Mouse (Mus musculus) kidney, postnatal 25 days (tissue): Measurements from ENCODE around the gene Foxp1.
A peak's percentile ranks its signal among the peaks of the same experiment; 100 is the strongest.

Source experiments
- DNase-seq, 2 experiments: peaks; one replicate each; pipeline ENCODE4 v3.0.0; 2021; ENCODE audit warnings: mixed read lengths in 2 of 2

Gene Foxp1

GRCm38 (mm10) chr6:99251222-99251621 is 271.3 kb downstream of the Foxp1 start:
- DNase-seq = no peak

DNA sequence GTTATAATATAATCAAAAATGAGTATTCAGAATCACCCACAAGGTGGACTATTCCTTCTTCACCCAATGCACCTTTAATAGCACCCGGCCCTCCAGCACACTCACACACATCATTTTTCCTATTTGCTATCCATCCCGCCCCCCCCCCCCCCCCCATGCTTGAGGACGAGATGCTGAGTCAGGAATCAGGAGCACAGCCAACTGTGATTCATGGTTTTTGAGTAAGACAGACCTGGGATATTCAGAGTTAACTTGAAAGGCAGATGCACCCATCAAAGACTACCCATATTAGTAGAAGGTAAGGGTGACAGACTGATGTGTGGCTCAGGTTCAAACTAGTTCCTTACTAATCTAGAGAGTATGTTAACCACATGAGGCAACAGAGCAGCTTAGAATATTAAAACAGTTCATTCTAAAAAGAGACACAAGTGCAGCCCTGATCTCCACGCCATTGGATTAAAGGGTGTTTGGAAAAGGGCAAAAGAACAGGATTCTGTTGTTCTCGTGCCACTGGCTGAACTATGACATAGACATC is 273.0 kb downstream of the Foxp1 start:
- DNase-seq = no peak

- DNase-seq = no peak
Observed at GRCm38 (mm10) chr6:99248396-99248795, 274.1 kb downstream of the Foxp1 start.

GRCm38 (mm10) chr6:99241625-99242395 is 280.7 kb downstream of the Foxp1 start:
- no peak for DNase-seq

DNA sequence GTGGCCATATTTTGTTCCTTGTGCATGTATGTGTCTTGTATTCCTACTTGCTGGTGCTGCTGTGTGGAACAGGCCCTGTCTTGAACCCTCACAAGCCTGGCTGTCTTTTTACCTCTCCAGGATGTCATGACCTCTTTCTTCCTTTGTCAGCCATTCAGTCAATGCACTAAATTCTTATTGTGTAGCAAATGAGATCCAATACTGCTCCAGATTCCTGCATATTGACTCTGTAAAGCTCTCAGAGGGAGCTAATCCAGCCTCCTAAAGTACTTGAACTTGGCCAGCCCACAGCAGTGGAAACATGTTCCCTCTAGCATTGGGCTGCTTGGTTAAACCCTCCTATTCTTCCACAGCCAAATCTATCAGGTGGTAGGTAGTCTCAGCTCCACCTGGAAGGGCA is 281.8 kb downstream of the Foxp1 start:
- DNase-seq = peak in 1 of 2 experiments; percentile 5

DNA sequence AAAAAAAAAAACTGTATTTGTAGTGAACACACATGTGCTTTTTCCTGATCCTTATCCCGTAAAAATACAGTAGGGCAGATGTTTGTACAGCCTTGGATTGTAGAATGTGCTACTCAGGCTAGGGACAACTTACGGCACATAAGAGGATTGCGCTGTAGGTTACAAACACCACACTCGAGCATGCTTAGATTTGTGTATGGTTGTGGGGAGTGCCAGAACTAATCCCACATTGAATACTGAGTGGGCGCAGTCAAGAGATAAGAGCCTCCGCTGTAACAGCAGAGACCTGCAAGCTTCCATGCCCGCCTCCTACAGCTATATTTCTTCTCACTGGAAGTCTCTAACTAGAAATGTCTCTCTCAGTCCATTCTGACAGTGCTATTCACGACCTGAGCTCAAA is 286.9 kb downstream of the Foxp1 start:
- DNase-seq = peak in 1 of 2 experiments; percentile 4

- DNase-seq = peak in 1 of 2 experiments; percentile 7
Observed at GRCm38 (mm10) chr6:99233411-99233810, 289.1 kb downstream of the Foxp1 start.

DNA sequence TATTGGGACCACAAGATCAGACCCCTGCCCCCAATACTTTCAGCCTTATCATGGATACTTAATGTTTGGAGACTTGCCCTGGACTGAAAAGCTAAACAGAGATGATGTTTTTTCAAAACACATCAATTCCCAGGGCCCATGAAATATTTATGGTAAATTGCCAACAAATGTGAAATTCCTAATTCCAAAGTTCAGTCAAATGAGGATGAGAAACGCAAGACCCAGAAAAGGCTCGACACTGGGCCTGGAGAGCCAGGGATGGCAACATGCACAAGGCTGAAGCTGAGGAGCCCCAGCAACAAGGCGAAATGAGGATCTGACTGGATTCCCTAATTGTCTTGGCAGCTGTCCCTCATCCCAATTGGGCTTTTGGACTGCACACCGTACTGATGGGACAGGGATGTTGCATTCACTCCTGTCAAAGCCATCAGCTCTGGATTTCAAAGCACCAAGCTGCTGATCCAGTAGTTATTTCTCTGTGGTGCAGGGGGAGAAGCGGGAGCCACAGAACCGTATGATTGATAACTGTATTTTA is 294.1 kb downstream of the Foxp1 start:
- DNase-seq = no peak

GRCm38 (mm10) chr6:99221147-99221546 is 301.4 kb downstream of the Foxp1 start:
- DNase-seq = peak in 1 of 2 experiments; percentile 11

DNA sequence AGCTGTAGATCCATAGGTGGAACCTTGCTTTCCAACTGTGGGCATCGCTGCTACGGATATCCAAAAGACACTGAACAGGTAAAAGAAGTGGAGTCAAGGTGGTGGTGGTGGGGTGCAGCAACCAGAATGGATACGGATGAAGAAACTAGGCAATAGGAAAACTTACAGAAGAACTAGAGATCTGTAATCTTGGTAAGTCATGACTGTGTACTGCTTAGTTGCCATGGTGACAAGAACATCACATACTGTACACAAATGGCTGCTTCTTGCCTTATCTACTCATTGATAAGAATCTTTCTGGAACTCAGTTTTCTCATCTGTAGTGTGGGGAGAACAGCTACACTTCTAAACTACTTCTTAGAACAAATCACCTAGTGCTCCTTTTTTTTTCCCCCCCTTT is 302.0 kb downstream of the Foxp1 start:
- DNase-seq = peak in 1 of 2 experiments; percentile 19

GRCm38 (mm10) chr6:99217846-99218245 is 304.7 kb downstream of the Foxp1 start:
- DNase-seq = peak in 1 of 2 experiments; percentile 17

- DNase-seq = no peak
Observed at GRCm38 (mm10) chr6:99217155-99217554, 305.4 kb downstream of the Foxp1 start.

GRCm38 (mm10) chr6:99212461-99212860 is 310.1 kb downstream of the Foxp1 start:
- no peak for DNase-seq

GRCm38 (mm10) chr6:99211663-99212333 is 310.7 kb downstream of the Foxp1 start:
- no peak for DNase-seq

GRCm38 (mm10) chr6:99210161-99210560 is 312.4 kb downstream of the Foxp1 start:
- DNase-seq = no peak

- DNase-seq = peak in 1 of 2 experiments; percentile 19
Observed at GRCm38 (mm10) chr6:99207226-99207885, 315.2 kb downstream of the Foxp1 start.

DNA sequence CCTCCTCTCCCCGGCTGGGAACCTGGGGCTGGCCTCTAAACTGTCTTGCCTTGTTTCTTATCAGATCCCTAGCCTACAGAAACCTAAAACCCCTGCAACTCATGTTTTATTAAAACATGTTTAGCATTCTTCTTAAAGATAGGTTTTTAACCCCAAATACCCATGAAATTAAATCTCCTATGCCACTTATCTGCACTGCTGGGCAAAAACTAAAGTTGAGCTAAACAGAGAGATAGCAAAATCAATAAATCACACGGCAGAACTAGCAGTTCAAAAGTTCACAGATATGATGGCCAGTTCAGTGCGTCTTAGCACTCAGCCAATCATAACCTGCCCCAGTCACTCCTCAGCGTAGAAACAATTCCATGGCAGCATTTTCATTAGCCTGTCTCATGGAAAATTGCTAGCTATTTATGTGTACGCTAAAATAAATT is 316.1 kb downstream of the Foxp1 start:
- DNase-seq = no peak

DNA sequence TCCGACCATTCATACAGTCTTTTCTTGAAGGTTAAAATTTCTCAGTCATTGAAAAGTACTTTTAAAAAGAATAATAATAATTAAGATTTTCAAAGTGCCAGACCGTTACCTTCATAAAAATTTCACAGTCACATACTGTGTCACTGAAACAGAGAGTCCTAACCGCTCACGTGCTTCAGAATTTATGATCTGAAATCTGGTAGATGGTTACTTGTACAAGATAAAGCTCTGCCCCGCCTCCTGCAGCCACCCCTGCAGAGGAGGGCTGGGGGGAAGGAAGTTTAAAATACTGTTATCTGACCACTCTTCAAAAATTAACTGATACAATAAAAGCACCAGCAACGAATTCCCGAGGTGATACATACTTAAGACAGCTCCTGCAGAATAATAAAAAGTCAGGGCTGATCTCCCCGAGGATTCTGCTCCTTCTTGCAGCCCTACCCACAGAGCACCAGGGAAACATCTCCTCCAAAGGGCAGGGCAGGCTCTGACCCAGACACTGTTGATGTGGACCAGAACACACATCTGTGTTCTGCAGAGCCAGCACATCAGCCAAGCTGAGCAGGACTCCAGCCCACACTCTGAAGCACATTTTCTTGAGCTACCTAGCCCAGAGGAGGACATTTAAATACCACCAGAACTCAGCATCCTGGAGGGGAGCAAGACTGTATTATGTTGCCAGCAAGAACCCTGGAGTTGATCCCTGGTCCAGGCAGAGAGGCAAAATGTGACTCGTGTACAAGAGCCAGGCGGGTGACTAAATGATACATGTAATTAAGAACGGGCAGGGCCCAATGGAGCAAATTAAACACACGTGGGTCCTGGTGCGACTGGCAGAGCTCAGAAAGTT is 316.7 kb downstream of the Foxp1 start:
- DNase-seq = no peak

- no peak for DNase-seq
Observed at GRCm38 (mm10) chr6:99204780-99205586, 317.5 kb downstream of the Foxp1 start.

- DNase-seq = no peak
Observed at GRCm38 (mm10) chr6:99204052-99204779, 318.3 kb downstream of the Foxp1 start.
